18 mouse cellular contexts compared by ENCODE assay signal in the genomic region with DNA sequence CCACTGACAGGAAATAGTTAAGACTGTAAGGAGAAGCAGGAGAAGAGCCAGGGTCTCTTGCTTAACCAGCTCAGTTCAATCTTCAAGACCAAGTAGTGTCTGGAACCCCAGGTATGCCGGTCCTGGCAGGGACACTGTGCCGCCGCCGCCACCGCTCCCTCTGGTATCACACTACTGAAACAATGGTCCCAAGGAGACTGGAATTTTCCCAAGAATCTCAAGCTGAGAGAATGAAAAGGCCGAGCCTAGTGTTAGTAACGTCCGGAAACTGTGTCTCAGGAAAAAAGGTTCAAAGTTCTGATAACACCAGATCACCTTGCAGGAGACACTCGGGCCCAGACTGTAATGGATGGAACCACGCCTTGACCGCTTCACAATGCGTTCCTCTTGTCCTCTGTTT. TPM values are rescaled to one million over a fixed set of nuclear protein-coding genes. Genes with fewer than 3 reads are reported as not detected.
DNase-seq lines count a peak whose midpoint lies in the region; ATAC-seq and TF ChIP-seq lines count a peak whose summit lies in the region.
"Had no signal": no experiment of that assay in that cellular context is flagged by ENCODE, and none has a peak within 500 bp of the region (broad histone marks: within the 10 kb centered on the region; RNA-seq: fewer than 3 reads in every experiment).

No protein-coding gene starts in this region.

- TF ChIP-seq CTCF in small intestine, adult 2 months (IDR thresholded peaks at IDR 0.05; ENCODE audit: extremely low read depth, insufficient read length, insufficient replicate concordance, low read depth, low read length), result no peak

- TF ChIP-seq POLR2A in small intestine, adult 2 months (IDR thresholded peaks at IDR 0.05; ENCODE audit: low read depth, low read length), result no peak

- no peaks in the 10 kb centered on the region for H3K36me3 ChIP-seq in heart, embryonic 10.5 days
- H3K36me3 ChIP-seq in midbrain, embryonic 12.5 days, result no peaks in the 10 kb centered on the region
- no peaks in the 10 kb centered on the region for H3K36me3 ChIP-seq in midbrain, embryonic 16.5 days (ENCODE audit: control insufficient read depth, insufficient read depth, low read length)
- H3K36me3 ChIP-seq in small intestine, adult 2 months (ENCODE audit: control insufficient read depth, insufficient read depth, low read length), result no peaks in the 10 kb centered on the region
- H3K36me3 ChIP-seq: limb, embryonic 15.5 days had no signal

- intact Hi-C loops in heart, postnatal 25 days (cut with DNase I), result no loop called here

- no peak for ATAC-seq in midbrain, embryonic 12.5 days (ENCODE audit: low FRiP score, low read depth)
- no peak for ATAC-seq in midbrain, embryonic 16.5 days
- ATAC-seq: CD4-positive, CD25-positive, alpha-beta regulatory T cell, adult 4 months; hindbrain, embryonic 16.5 days had no signal

- no peak for DNase-seq in heart, embryonic 10.5 days (ENCODE audit: low spot score)
- DNase-seq in heart, postnatal 25 days (ENCODE audit: low spot score), result no peak
- no peak for DNase-seq in urinary bladder, postnatal 10 days (ENCODE audit: low spot score)
- DNase-seq: adrenal gland, postnatal 25 days; cerebellum, postnatal 10 days; gastrocnemius, postnatal 10 days; kidney, postnatal 10 days; layer of hippocampus, adult 9-11 months; lung, adult 2 months; right cerebral cortex, postnatal 4 days had no signal

- no peak overlapping the region for H3K4me2 ChIP-seq in midbrain, embryonic 12.5 days (replicated peaks)
- H3K4me2 ChIP-seq in midbrain, embryonic 16.5 days (ENCODE audit: low read length), result no peak overlapping the region
- H3K4me2 ChIP-seq: limb, embryonic 15.5 days had no signal

- WGBS in heart, embryonic 10.5 days, result 66% methylated on average over 12 of the region's 12 CpGs
- WGBS in midbrain, embryonic 12.5 days, result 46% methylated on average over 12 of the region's 12 CpGs
- WGBS in midbrain, embryonic 16.5 days, result 38% methylated on average over 12 of the region's 12 CpGs
- 62% methylated on average over 12 of the region's 12 CpGs for WGBS in small intestine, adult 2 months

- H3K4me3 ChIP-seq in heart, embryonic 10.5 days, result no peak overlapping the region
- H3K4me3 ChIP-seq in midbrain, embryonic 12.5 days, result no peak overlapping the region
- H3K4me3 ChIP-seq in midbrain, embryonic 16.5 days (ENCODE audit: low read depth, low read length), result no peak overlapping the region
- no peak overlapping the region for H3K4me3 ChIP-seq in brown adipose tissue, adult 24 weeks (ENCODE audit: insufficient read depth, low read depth, low read length)
- H3K4me3 ChIP-seq in small intestine, adult 2 months (ENCODE audit: low read depth, low read length), result no peak overlapping the region
- H3K4me3 ChIP-seq: erythroblast, embryonic 14.5 days; limb, embryonic 15.5 days had no signal

- H3K27ac ChIP-seq in heart, embryonic 10.5 days, result peak overlapping the region; percentile 56
- H3K27ac ChIP-seq in midbrain, embryonic 12.5 days (replicated peaks), result peak overlapping the region; percentile 57; the same call in 1 of the 2 replicates
- no peak overlapping the region; the same call in 1 of the 2 replicates for H3K27ac ChIP-seq in midbrain, embryonic 16.5 days (ENCODE audit: low read length)
- H3K27ac ChIP-seq in brown adipose tissue, adult 24 weeks (replicated peaks; ENCODE audit: low read depth, low read length), result peak overlapping the region; percentile 75
- H3K27ac ChIP-seq in small intestine, adult 2 months (ENCODE audit: insufficient read depth, low read depth, low read length), result 0 out of 2 replicates have a peak overlapping the region, but pooled peaks have one; percentile 22
- H3K27ac ChIP-seq: limb, embryonic 15.5 days had no signal

- no peaks in the 10 kb centered on the region for H3K9me3 ChIP-seq in heart, embryonic 10.5 days
- H3K9me3 ChIP-seq in midbrain, embryonic 12.5 days, result no peaks in the 10 kb centered on the region
- no peaks in the 10 kb centered on the region for H3K9me3 ChIP-seq in midbrain, embryonic 16.5 days (replicated peaks; ENCODE audit: control insufficient read depth, low read length, poor library complexity, severe bottlenecking)
- H3K9me3 ChIP-seq: limb, embryonic 15.5 days had no signal

- no peak overlapping the region for H3K9ac ChIP-seq in midbrain, embryonic 12.5 days (replicated peaks)
- no peak overlapping the region for H3K9ac ChIP-seq in midbrain, embryonic 16.5 days (ENCODE audit: low read depth, low read length)
- H3K9ac ChIP-seq: limb, embryonic 15.5 days had no signal

- H3K27me3 ChIP-seq in heart, embryonic 10.5 days (ENCODE audit: insufficient read depth, poor library complexity, severe bottlenecking), result no peaks in the 10 kb centered on the region
- no peaks in the 10 kb centered on the region for H3K27me3 ChIP-seq in midbrain, embryonic 12.5 days
- H3K27me3 ChIP-seq in midbrain, embryonic 16.5 days (ENCODE audit: control insufficient read depth, insufficient read depth, low read depth, low read length), result no peaks in the 10 kb centered on the region
- H3K27me3 ChIP-seq in small intestine, adult 2 months (ENCODE audit: control insufficient read depth, insufficient read depth, low read length), result no peaks in the 10 kb centered on the region
- H3K27me3 ChIP-seq: limb, embryonic 15.5 days had no signal

- peaks cover 66% of the 10 kb centered on the region for H3K4me1 ChIP-seq in heart, embryonic 10.5 days
- H3K4me1 ChIP-seq in midbrain, embryonic 12.5 days, result peaks cover 61% of the 10 kb centered on the region
- peaks cover 29% of the 10 kb centered on the region for H3K4me1 ChIP-seq in midbrain, embryonic 16.5 days (ENCODE audit: control insufficient read depth, insufficient read depth, low read length)
- peaks cover 12% of the 10 kb centered on the region for H3K4me1 ChIP-seq in brown adipose tissue, adult 24 weeks (ENCODE audit: control insufficient read depth, insufficient read depth, insufficient read length, low read length)
- peaks cover 5% of the 10 kb centered on the region for H3K4me1 ChIP-seq in small intestine, adult 2 months (ENCODE audit: control insufficient read depth, insufficient read depth, insufficient read length, low read length)

RNA-seq across cellular contexts. Expression of gene Nxn, which starts 41.5 kb away (rescaled TPM):
- 27.9 and 34.5 TPM in 2 replicates for polyA plus RNA-seq in heart, embryonic 10.5 days (2016; fragmentation: Nextera tagmentation; extraction: Ambion mirVana)
- 10 to 100 TPM; 11.6 to 14.8 TPM for total RNA-seq in heart, postnatal 25 days (2021)
- polyA plus RNA-seq in midbrain, embryonic 12.5 days (2016; fragmentation: Nextera tagmentation; extraction: Ambion mirVana), result 56.9 and 69.4 TPM in 2 replicates
- polyA plus RNA-seq in midbrain, embryonic 16.5 days (2015; fragmentation: Nextera tagmentation; extraction: Ambion mirVana), result 16.3 and 17.4 TPM in 2 replicates
- 2.0 and 3.6 TPM in 2 replicates for polyA plus RNA-seq in brown adipose tissue, adult 24 weeks (2012; ENCODE audit: insufficient read depth, insufficient read length, missing spikeins)
- polyA plus RNA-seq in small intestine, adult 2 months (2012; rRNA removed), result 5.4 and 7.4 TPM in 2 replicates

RNA-seq across cellular contexts. Expression of gene Timm22, which starts 49.3 kb away (rescaled TPM):
- 120 and 129 TPM in 2 replicates for polyA plus RNA-seq in heart, embryonic 10.5 days (2016; fragmentation: Nextera tagmentation; extraction: Ambion mirVana)
- total RNA-seq in heart, postnatal 25 days (2021), result 10 to 100 TPM; 51.1 to 57.1 TPM
- 98.8 and 113 TPM in 2 replicates for polyA plus RNA-seq in midbrain, embryonic 12.5 days (2016; fragmentation: Nextera tagmentation; extraction: Ambion mirVana)
- 95.9 and 105 TPM in 2 replicates for polyA plus RNA-seq in midbrain, embryonic 16.5 days (2015; fragmentation: Nextera tagmentation; extraction: Ambion mirVana)
- 29.2 and 43.4 TPM in 2 replicates for polyA plus RNA-seq in brown adipose tissue, adult 24 weeks (2012; ENCODE audit: insufficient read depth, insufficient read length, missing spikeins)
- polyA plus RNA-seq in small intestine, adult 2 months (2012; rRNA removed), result 8.9 and 10.3 TPM in 2 replicates
